Mouse (Mus musculus): Measurements from ENCODE around the gene Atn1. TPM values are rescaled to one million over a fixed set of nuclear protein-coding genes. Genes with fewer than 3 reads are reported as not detected.

The Atn1 gene
- polyA plus RNA-seq, 1 experiment from 2014 or later: 1.8 TPM

DNA sequence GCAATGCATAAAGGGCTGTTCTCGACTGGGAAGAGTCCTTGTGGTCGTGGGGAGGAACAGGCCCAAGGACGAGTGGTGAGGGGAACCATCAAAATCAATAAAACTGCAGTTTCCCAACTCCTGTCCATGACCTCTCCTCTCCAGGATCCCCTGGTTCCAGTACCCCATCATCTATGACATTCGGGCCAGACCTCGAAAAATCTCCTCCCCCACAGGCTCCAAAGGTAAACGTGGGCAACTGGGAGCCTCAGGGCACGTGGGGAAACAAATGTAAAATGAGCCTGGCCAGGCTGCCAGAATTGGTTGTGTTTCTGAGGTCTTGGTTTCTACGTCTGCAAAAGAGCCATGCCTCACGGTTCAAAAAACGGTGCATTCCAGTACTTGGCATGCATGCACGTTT is 43.4 kb downstream of the Atn1 start:
- H3K36me3 ChIP-seq (replicated peaks; ENCODE audit: insufficient read depth, low read length): peaks cover 34% of the 10 kb centered on the region

DNA sequence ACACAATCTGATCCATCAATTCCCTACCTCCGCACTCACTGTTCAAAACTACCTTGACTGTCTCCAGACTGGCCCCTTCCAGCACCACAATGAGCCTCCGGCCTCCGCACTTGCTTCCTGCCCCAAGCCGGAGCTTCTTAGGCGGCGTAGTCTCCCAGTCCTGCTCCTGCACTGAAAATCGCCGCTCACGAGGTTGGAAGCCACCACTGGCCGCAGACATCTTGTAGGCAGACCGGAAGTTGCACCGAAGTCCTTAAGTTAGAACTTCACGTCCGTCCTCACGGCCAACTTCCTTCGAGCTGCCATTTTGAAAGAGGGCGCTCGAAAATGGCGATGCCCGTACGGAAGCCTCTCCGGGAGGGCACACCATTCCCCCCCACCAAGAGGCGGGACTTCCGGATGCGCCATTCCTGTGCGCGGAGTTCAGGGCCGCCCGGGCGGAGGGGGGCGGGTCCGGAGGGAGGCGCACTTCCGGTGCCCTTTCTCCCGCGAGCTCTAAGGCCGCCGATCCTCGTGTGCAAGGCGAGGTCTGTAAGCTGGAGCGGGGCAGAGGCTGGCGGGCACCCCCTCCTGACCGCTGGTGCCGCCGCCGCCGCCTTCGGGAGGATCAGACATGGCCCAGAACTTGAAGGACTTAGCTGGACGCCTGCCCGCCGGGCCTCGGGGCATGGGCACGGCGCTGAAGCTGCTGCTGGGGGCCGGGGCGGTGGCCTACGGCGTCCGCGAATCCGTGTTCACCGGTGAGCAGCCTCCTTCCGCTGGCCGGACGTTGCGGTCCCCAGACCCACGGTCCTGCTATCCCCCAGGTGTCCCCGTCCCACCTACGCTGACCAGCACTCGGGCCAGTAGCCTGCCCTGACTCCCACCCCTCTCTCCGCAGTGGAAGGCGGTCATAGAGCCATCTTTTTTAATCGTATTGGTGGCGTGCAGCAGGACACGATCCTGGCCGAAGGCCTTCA is 44.2 kb downstream of the Atn1 start, which contains the start of the genes Emg1 and Phb2:
Gene Emg1 (minus strand): TSS at position 355 of the 959 bp plus-strand sequence.
Gene Phb2 (plus strand): TSS at position 513 of the 959 bp plus-strand sequence.
- peaks cover 39% of the 10 kb centered on the region for H3K4me1 ChIP-seq (ENCODE audit: insufficient read depth)

More for the DNA sequence above, 43.4 kb downstream of the Atn1 start:
- Histone ChIP-seq H3K9ac (replicated peaks) (peak overlapping the region; percentile 92), H3K27me3 (ENCODE audit: insufficient read depth, low read length) (no peaks in the 10 kb centered on the region), H3K4me3 (ENCODE audit: low read depth, low read length) (peak overlapping the region; percentile 83), H3K4me1 (ENCODE audit: insufficient read depth) (peaks cover 39% of the 10 kb centered on the region), H3K9me3 (ENCODE audit: low read length) (no peaks in the 10 kb centered on the region), H3K4me2 (ENCODE audit: low read depth, low read length) (peak overlapping the region; percentile 97), H3K27ac (ENCODE audit: low read depth) (peak overlapping the region; percentile 91)
- 10% methylated on average over 11 of the region's 11 CpGs for WGBS (ENCODE audit: insufficient replicate concordance)
- ATAC-seq: no peak
- DNase-seq: no peak
- TF ChIP-seq EP300 (IDR thresholded peaks at IDR 0.05; ENCODE audit: low read depth) (no peak), CTCF (IDR thresholded peaks at IDR 0.05; ENCODE audit: low read depth) (no peak)

DNA sequence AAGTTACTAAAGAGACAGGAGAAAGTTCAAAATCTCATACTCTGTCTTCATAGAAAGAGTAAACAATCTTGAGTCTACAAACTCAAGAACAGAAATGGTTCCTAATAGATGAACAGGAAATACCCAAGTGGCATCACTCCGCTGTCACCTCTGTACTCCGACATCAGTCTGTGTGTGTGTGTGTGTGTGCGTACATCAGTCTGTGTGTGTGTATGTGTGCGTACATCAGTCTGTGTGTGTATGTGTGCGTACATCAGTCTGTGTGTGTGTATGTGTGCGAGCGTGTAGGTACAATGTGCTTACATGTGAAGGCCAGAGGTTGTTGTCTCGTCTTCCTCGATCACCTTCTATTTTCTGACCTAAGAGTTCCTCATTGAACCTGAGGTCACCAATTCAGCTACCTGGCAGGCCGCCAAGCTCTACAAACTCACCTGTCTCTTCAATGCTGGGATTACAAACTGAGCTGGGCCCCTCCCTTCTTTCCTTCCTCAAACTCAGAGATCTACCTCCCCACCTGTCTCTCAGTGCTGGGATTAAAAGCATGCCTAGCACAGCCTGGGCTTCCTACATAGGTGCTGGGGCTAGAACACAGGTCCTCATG is 47.9 kb downstream of the Atn1 start:
- ATAC-seq (no peak), DNase-seq (peak; percentile 73)
- H3K4me3 ChIP-seq (ENCODE audit: low read depth, low read length): no peak overlapping the region
- peak overlapping the region; percentile 11; the same call in 1 of the 2 replicates for H3K27ac ChIP-seq (ENCODE audit: low read depth)
- peaks cover 31% of the 10 kb centered on the region for H3K4me1 ChIP-seq (ENCODE audit: insufficient read depth)
- no peak overlapping the region for H3K4me2 ChIP-seq (ENCODE audit: low read depth, low read length)
- no peaks in the 10 kb centered on the region for H3K9me3 ChIP-seq (ENCODE audit: low read length)
- no peak overlapping the region for H3K9ac ChIP-seq (replicated peaks)
- 84% methylated on average over 10 of the region's 10 CpGs for WGBS (ENCODE audit: insufficient replicate concordance)
- H3K36me3 ChIP-seq (replicated peaks; ENCODE audit: insufficient read depth, low read length): peaks cover 36% of the 10 kb centered on the region
- no peak for TF ChIP-seq CTCF (IDR thresholded peaks at IDR 0.05; ENCODE audit: low read depth)
- no peak for TF ChIP-seq EP300 (IDR thresholded peaks at IDR 0.05; ENCODE audit: low read depth)
- no peaks in the 10 kb centered on the region for H3K27me3 ChIP-seq (ENCODE audit: insufficient read depth, low read length)

More for the DNA sequence above, 44.2 kb downstream of the Atn1 start, which contains the start of the genes Emg1 and Phb2:
- Histone ChIP-seq H3K4me3 (ENCODE audit: low read depth, low read length) (peak within 1 kb of the TSS; percentile 83), H3K9ac (replicated peaks) (peak within 1 kb of the TSS; percentile 92), H3K4me2 (ENCODE audit: low read depth, low read length) (peak within 1 kb of the TSS; percentile 97), H3K27me3 (ENCODE audit: insufficient read depth, low read length) (no peaks in the 10 kb centered on the region), H3K9me3 (ENCODE audit: low read length) (no peaks in the 10 kb centered on the region), H3K27ac (ENCODE audit: low read depth) (peak within 1 kb of the TSS; percentile 91), H3K36me3 (replicated peaks; ENCODE audit: insufficient read depth, low read length) (peaks cover 38% of the 10 kb centered on the region)
- ATAC-seq (peak; percentile 98), DNase-seq (peak; percentile 99)
- WGBS (ENCODE audit: insufficient replicate concordance): under 1% methylated on average over 73 of the region's 76 CpGs
- TF ChIP-seq EP300 (IDR thresholded peaks at IDR 0.05; ENCODE audit: low read depth) (peak; percentile 87), CTCF (IDR thresholded peaks at IDR 0.05; ENCODE audit: low read depth) (peak; percentile 26)

DNA sequence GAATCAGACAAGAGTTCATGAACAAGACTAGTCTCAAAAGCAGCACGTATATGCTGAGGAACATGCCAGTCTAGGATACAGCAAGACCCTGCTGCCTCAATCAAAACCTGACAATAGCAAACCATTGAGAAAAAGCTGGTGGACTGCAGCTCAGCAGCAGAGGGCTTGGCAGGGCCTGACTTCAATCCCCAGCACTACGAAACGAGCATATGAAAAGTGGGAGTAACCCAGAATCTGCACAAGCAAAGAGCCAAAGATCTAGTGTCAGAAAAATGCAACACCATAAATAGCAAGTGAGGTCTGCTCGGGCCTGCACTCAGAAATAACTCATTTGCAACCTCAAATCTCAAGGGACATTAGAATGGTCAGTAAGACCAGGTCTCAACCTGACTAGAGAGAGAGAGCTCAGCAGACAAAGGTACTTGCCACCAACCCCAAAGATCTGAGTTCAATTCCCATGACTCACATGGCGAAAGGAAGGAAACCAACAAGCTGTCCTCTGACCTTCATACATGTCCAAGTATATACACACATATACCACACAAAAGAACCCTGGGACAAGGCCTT is 50.2 kb downstream of the Atn1 start:
- Histone ChIP-seq H3K27me3 (ENCODE audit: insufficient read depth, low read length) (no peaks in the 10 kb centered on the region), H3K9me3 (ENCODE audit: low read length) (no peaks in the 10 kb centered on the region), H3K27ac (ENCODE audit: low read depth) (no peak overlapping the region), H3K9ac (replicated peaks) (no peak overlapping the region), H3K4me2 (ENCODE audit: low read depth, low read length) (no peak overlapping the region), H3K36me3 (replicated peaks; ENCODE audit: insufficient read depth, low read length) (peaks cover 58% of the 10 kb centered on the region), H3K4me3 (ENCODE audit: low read depth, low read length) (no peak overlapping the region), H3K4me1 (ENCODE audit: insufficient read depth) (peaks cover 20% of the 10 kb centered on the region)
- DNase-seq (no peak), ATAC-seq (no peak)
- TF ChIP-seq EP300 (IDR thresholded peaks at IDR 0.05; ENCODE audit: low read depth) (no peak), CTCF (IDR thresholded peaks at IDR 0.05; ENCODE audit: low read depth) (no peak)
- 80% methylated on average over 5 of the region's 5 CpGs for WGBS (ENCODE audit: insufficient replicate concordance)

DNA sequence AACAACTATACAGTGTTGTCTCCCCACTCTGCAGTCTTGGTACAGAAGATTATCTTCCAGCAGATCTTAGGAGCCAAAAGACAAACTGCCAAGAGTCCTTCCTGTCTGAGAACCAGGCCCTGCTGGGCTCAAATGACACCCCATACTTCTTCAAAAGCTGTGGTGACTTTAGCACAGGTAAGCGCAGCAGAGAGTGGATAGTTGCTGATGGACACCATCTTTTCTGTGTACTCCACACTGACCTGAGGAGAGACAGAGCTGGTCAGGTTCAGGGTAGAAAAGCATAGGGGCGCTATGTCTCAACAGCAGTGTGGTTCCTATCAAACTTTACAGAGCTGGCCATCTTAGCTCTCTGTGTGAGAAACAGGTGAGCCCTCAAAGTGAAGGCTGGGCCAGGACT is 51.9 kb downstream of the Atn1 start:
- Histone ChIP-seq H3K4me2 (ENCODE audit: low read depth, low read length) (no peak overlapping the region), H3K36me3 (replicated peaks; ENCODE audit: insufficient read depth, low read length) (peaks cover 65% of the 10 kb centered on the region), H3K27me3 (ENCODE audit: insufficient read depth, low read length) (no peaks in the 10 kb centered on the region), H3K4me1 (ENCODE audit: insufficient read depth) (peaks cover 10% of the 10 kb centered on the region; the same call in 1 of the 2 replicates), H3K9ac (replicated peaks) (no peak overlapping the region), H3K4me3 (ENCODE audit: low read depth, low read length) (no peak overlapping the region), H3K27ac (ENCODE audit: low read depth) (no peak overlapping the region), H3K9me3 (ENCODE audit: low read length) (no peaks in the 10 kb centered on the region)
- TF ChIP-seq CTCF (IDR thresholded peaks at IDR 0.05; ENCODE audit: low read depth): no peak
- TF ChIP-seq EP300 (IDR thresholded peaks at IDR 0.05; ENCODE audit: low read depth): no peak
- DNase-seq (no peak), ATAC-seq (no peak)
- 93% methylated on average over 2 of the region's 2 CpGs for WGBS (ENCODE audit: insufficient replicate concordance)

DNA sequence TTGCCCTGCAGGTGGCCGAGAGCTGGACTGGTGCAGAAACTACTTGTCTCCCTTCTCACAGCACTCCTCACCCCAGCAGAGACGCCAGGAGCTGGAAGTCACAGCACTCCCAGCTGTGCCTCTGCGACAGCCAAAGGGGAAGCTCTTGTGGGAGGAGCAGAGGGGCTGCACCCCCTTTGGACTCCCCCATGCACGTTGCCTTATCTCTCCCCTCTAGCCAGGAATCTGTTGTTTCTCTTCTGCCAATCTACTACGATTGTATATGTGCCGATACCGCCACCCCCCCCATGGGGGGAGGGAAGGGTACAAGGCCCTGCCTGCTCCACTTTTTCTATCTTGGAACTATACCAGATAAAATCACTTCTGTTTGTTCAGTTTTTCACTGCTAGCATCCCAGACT is 52.5 kb downstream of the Atn1 start:
- H3K36me3 ChIP-seq (replicated peaks; ENCODE audit: insufficient read depth, low read length): peaks cover 72% of the 10 kb centered on the region
- DNase-seq: no peak
- no peak for ATAC-seq
- H3K4me1 ChIP-seq (ENCODE audit: insufficient read depth): peaks cover 13% of the 10 kb centered on the region
- H3K27me3 ChIP-seq (ENCODE audit: insufficient read depth, low read length): no peaks in the 10 kb centered on the region
- 58% methylated on average over 7 of the region's 7 CpGs for whole genome bisulfite sequencing (ENCODE audit: insufficient replicate concordance)
- TF ChIP-seq EP300 (IDR thresholded peaks at IDR 0.05; ENCODE audit: low read depth) (no peak), CTCF (IDR thresholded peaks at IDR 0.05; ENCODE audit: low read depth) (no peak)
- H3K9me3 ChIP-seq (ENCODE audit: low read length): no peaks in the 10 kb centered on the region
- H3K27ac ChIP-seq (ENCODE audit: low read depth): no peak overlapping the region
- no peak overlapping the region for H3K4me3 ChIP-seq (ENCODE audit: low read depth, low read length)
- no peak overlapping the region for H3K9ac ChIP-seq (replicated peaks)
- H3K4me2 ChIP-seq (ENCODE audit: low read depth, low read length): no peak overlapping the region

All from liver, postnatal 0 days (tissue).